Mouse (Mus musculus) C2C12 (cell line): ENCODE data around the gene Slc22a23.

Experiments
- CTCF ChIP-seq: IDR thresholded peaks from one replicate; pipeline ENCODE4 v1.5.1; 2011; ENCODE audit not compliant: control insufficient read depth, insufficient read depth, insufficient read length
- MAX ChIP-seq: IDR thresholded peaks from one replicate; pipeline ENCODE4 v1.6.1; 2011; ENCODE audit warnings: mild to moderate bottlenecking, control low read depth
- USF1 ChIP-seq: IDR thresholded peaks from one replicate; pipeline ENCODE4 v1.6.1; 2011; ENCODE audit warnings: low read depth, mild to moderate bottlenecking, control low read depth, moderate library complexity

DNA sequence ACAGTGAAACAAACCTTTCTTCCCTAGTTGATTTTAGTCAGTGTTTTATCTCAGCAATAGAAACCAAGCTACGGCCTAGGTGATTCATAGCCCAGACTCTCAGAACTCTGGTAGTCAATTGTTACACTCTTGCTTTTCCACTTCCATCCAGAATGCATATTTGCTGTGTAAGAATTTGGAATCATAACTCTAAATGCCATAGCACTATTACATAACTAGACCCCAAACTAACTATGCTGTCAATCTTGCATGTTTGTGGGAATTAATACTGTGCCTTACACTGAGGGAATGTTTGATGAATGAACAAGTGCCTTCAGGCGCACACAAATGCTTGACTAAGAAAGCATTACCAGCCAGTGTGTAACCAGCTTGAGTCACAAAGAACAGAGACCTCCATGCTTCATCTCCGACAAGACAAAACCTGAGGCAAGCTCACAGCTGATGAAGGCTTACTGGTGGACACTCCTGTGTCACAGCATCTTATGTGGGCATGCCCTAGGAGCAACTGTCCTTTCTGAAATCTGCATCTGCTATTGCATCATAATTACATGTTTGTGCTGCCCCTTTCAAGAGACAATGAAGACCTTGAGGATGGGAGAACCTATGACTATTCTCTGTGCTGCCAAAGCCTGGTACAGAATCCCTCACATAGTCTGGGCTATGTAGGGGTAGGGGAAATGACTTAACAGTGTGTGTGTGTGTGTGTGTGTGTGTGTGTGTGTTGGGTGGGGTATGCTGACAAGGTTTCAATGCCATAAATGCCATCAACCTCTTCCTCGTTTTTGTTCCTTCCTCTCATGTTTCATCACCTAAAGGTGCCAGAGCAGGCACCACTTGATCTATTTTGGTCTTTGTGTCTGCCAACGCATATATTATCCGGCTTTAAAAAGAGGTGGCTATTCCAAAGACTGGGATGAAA, 27.2 kb upstream of the Slc22a23 start:
- TF ChIP-seq CTCF, result no peak
- no peak for TF ChIP-seq USF1
- no peak for TF ChIP-seq MAX
